Mouse (Mus musculus): ENCODE results near the gene Aqp9. TPM values are rescaled to one million over a fixed set of nuclear protein-coding genes. Genes with fewer than 3 reads are reported as not detected.

The Aqp9 gene
- polyA plus RNA-seq, 1 experiment: 1.5 TPM

- DNase-seq: no peak
- Histone ChIP-seq H3K4me3 (ENCODE audit: control insufficient read depth, insufficient read depth, low read length) (no peak overlapping the region), H3K4me1 (replicated peaks; ENCODE audit: control insufficient read depth, insufficient read depth, low read length) (0 out of 2 replicates have a peak, but pooled peaks cover 2% of the 10 kb centered on the region), H3K27me3 (ENCODE audit: control insufficient read depth, insufficient read depth, low read length) (no peaks in the 10 kb centered on the region), H3K27ac (ENCODE audit: control insufficient read depth, insufficient read depth, low read length) (no peak overlapping the region), H3K36me3 (ENCODE audit: control insufficient read depth, insufficient read depth, low read length) (no peaks in the 10 kb centered on the region)
- WGBS: 55% methylated on average over 6 of the region's 6 CpGs
- no peak for TF ChIP-seq CTCF (IDR thresholded peaks at IDR 0.05; ENCODE audit: borderline replicate concordance, control insufficient read depth, extremely low read depth, insufficient read depth, low read length, poor library complexity)
- TF ChIP-seq POLR2A (IDR thresholded peaks at IDR 0.05; ENCODE audit: control insufficient read depth, extremely low read depth, insufficient read depth, low read length, poor library complexity): no peak
These were observed 74.4 kb downstream of the Aqp9 start for GRCm38 (mm10) chr9:71094066-71094465.

DNA sequence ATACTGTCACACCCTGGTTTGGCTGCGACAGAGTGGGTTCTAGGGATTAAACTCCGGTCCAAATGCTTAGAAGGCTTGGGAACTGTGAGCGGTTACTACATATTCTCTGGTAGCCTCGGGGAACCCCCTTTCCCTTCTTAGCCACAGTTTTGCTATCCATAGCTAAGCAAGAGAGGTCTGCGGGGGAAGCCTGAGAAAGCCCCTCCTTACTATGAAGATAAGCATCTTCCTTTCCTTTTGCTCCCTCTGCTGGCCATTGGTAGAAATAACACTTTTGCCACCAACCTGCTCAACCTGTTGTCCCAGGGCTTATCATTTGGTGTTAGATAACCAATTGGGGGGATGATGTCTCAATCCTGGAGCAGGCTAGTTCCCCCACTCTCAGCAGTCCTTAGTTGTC, 76.4 kb downstream of the Aqp9 start:
- DNase-seq: peak; percentile 52
- Histone ChIP-seq H3K4me1 (replicated peaks; ENCODE audit: control insufficient read depth, insufficient read depth, low read length) (0 out of 2 replicates have a peak, but pooled peaks cover 2% of the 10 kb centered on the region), H3K4me3 (ENCODE audit: control insufficient read depth, insufficient read depth, low read length) (no peak overlapping the region), H3K36me3 (ENCODE audit: control insufficient read depth, insufficient read depth, low read length) (no peaks in the 10 kb centered on the region), H3K27me3 (ENCODE audit: control insufficient read depth, insufficient read depth, low read length) (no peaks in the 10 kb centered on the region), H3K27ac (ENCODE audit: control insufficient read depth, insufficient read depth, low read length) (no peak overlapping the region)
- WGBS: 58% methylated on average over 5 of the region's 5 CpGs
- TF ChIP-seq POLR2A (IDR thresholded peaks at IDR 0.05; ENCODE audit: control insufficient read depth, extremely low read depth, insufficient read depth, low read length, poor library complexity) (no peak), CTCF (IDR thresholded peaks at IDR 0.05; ENCODE audit: borderline replicate concordance, control insufficient read depth, extremely low read depth, insufficient read depth, low read length, poor library complexity) (no peak)

DNA sequence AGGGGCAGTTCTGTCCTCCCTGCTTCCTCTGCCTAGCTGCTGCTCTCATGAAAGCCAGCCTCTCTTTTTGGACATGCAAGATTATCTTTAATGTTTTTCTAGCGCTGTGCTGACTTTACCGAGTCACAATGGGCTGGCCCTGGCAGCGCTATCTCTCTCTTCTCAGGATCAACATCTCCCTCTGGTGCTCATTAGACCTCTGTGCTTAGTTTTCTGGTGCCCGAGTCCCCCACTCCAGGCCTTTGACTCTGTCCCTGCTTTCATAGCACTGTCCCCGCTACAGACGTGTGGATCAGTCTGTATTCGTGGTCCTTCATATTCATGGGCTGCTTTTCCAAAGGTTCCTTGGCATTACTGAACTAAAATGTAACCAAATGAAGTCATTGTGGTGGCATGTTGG, 89.3 kb downstream of the Aqp9 start:
- TF ChIP-seq CTCF (IDR thresholded peaks at IDR 0.05; ENCODE audit: borderline replicate concordance, control insufficient read depth, extremely low read depth, insufficient read depth, low read length, poor library complexity): no peak
- no peak for TF ChIP-seq POLR2A (IDR thresholded peaks at IDR 0.05; ENCODE audit: control insufficient read depth, extremely low read depth, insufficient read depth, low read length, poor library complexity)
- no peak for DNase-seq
- no peak overlapping the region for H3K27ac ChIP-seq (ENCODE audit: control insufficient read depth, insufficient read depth, low read length)

DNA sequence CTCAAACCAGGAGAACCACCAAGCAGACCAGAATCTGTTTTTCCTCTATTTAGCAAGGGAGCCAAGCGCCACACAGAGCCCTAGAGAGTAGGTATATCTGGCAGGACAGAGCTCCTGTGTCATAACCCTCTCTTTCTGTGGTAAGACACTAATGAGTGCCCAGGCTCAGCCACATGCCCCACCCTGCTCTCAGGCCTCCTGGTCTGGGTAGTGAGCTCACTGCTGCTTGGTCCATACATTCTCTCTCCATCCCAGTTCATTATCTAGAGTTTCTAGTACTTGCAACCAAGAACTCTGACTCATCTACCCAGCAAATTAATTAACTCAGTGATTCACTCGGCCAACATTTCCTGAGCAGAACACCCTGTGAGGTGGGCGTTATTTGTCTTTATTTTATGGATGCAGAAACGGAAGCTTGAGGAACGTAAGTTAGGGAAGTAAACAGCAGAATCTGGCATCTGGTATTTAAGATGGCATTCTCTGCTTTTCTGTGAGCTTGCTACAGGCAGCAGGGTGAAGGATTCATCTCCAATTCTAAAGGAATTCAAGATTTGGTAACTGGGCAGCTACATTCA, 91.1 kb downstream of the Aqp9 start:
- Histone ChIP-seq H3K27ac (ENCODE audit: control insufficient read depth, insufficient read depth, low read length) (no peak overlapping the region), H3K4me1 (replicated peaks; ENCODE audit: control insufficient read depth, insufficient read depth, low read length) (no peaks in the 10 kb centered on the region), H3K4me3 (ENCODE audit: control insufficient read depth, insufficient read depth, low read length) (no peak overlapping the region), H3K36me3 (ENCODE audit: control insufficient read depth, insufficient read depth, low read length) (no peaks in the 10 kb centered on the region), H3K27me3 (ENCODE audit: control insufficient read depth, insufficient read depth, low read length) (no peaks in the 10 kb centered on the region)
- TF ChIP-seq CTCF (IDR thresholded peaks at IDR 0.05; ENCODE audit: borderline replicate concordance, control insufficient read depth, extremely low read depth, insufficient read depth, low read length, poor library complexity): no peak
- TF ChIP-seq POLR2A (IDR thresholded peaks at IDR 0.05; ENCODE audit: control insufficient read depth, extremely low read depth, insufficient read depth, low read length, poor library complexity): no peak
- 95% methylated on average over 5 of the region's 5 CpGs for WGBS
- DNase-seq: no peak

More for the DNA sequence above, 89.3 kb downstream of the Aqp9 start:
- no peak overlapping the region for H3K4me3 ChIP-seq (ENCODE audit: control insufficient read depth, insufficient read depth, low read length)
- no peaks in the 10 kb centered on the region for H3K36me3 ChIP-seq (ENCODE audit: control insufficient read depth, insufficient read depth, low read length)
- no peaks in the 10 kb centered on the region for H3K4me1 ChIP-seq (replicated peaks; ENCODE audit: control insufficient read depth, insufficient read depth, low read length)
- WGBS: 86% methylated on average over 7 of the region's 7 CpGs
- no peaks in the 10 kb centered on the region for H3K27me3 ChIP-seq (ENCODE audit: control insufficient read depth, insufficient read depth, low read length)

GRCm38 (mm10) chr9:71076201-71076648, 92.3 kb downstream of the Aqp9 start:
- no peak for TF ChIP-seq POLR2A (IDR thresholded peaks at IDR 0.05; ENCODE audit: control insufficient read depth, extremely low read depth, insufficient read depth, low read length, poor library complexity)
- no peak for TF ChIP-seq CTCF (IDR thresholded peaks at IDR 0.05; ENCODE audit: borderline replicate concordance, control insufficient read depth, extremely low read depth, insufficient read depth, low read length, poor library complexity)
- WGBS: 91% methylated on average over 12 of the region's 12 CpGs
- Histone ChIP-seq H3K4me3 (ENCODE audit: control insufficient read depth, insufficient read depth, low read length) (no peak overlapping the region), H3K27ac (ENCODE audit: control insufficient read depth, insufficient read depth, low read length) (no peak overlapping the region), H3K36me3 (ENCODE audit: control insufficient read depth, insufficient read depth, low read length) (no peaks in the 10 kb centered on the region), H3K4me1 (replicated peaks; ENCODE audit: control insufficient read depth, insufficient read depth, low read length) (no peaks in the 10 kb centered on the region), H3K27me3 (ENCODE audit: control insufficient read depth, insufficient read depth, low read length) (no peaks in the 10 kb centered on the region)
- no peak for DNase-seq

GRCm38 (mm10) chr9:71073831-71074230, 94.7 kb downstream of the Aqp9 start:
- no peaks in the 10 kb centered on the region for H3K4me1 ChIP-seq (replicated peaks; ENCODE audit: control insufficient read depth, insufficient read depth, low read length)
- TF ChIP-seq POLR2A (IDR thresholded peaks at IDR 0.05; ENCODE audit: control insufficient read depth, extremely low read depth, insufficient read depth, low read length, poor library complexity) (no peak), CTCF (IDR thresholded peaks at IDR 0.05; ENCODE audit: borderline replicate concordance, control insufficient read depth, extremely low read depth, insufficient read depth, low read length, poor library complexity) (peak; percentile 16; the same call in 1 of the 2 replicates)
- WGBS: 51% methylated on average over 4 of the region's 4 CpGs
- no peak overlapping the region for H3K4me3 ChIP-seq (ENCODE audit: control insufficient read depth, insufficient read depth, low read length)
- DNase-seq: peak; percentile 25
- no peaks in the 10 kb centered on the region for H3K27me3 ChIP-seq (ENCODE audit: control insufficient read depth, insufficient read depth, low read length)
- H3K36me3 ChIP-seq (ENCODE audit: control insufficient read depth, insufficient read depth, low read length): no peaks in the 10 kb centered on the region
- H3K27ac ChIP-seq (ENCODE audit: control insufficient read depth, insufficient read depth, low read length): no peak overlapping the region

Measured in thymus, adult 2 months (tissue).